Mouse (Mus musculus): ENCODE data around the gene Maip1. TPM values are rescaled to one million over a fixed set of nuclear protein-coding genes. Genes with fewer than 3 reads are reported as not detected.
A peak's percentile ranks its signal among the peaks of the same experiment; 100 is the strongest.

Maip1 gene
- polyA plus RNA-seq, 1 experiment from 2014 or later: 17.0 TPM

GRCm38 (mm10) chr1:57429786-57430483 lies 23.8 kb downstream of the Maip1 start:
- H3K4me1 ChIP-seq: no peaks in the 10 kb centered on the region
- no peak overlapping the region for H3K9ac ChIP-seq
- 10% methylated on average over 12 of the region's 12 CpGs for WGBS
- H3K27me3 ChIP-seq (replicated peaks): no peaks in the 10 kb centered on the region
- peak overlapping the region; percentile 37; the same call in 1 of the 2 replicates for H3K4me2 ChIP-seq
- H3K9me3 ChIP-seq: no peaks in the 10 kb centered on the region
- H3K36me3 ChIP-seq: no peaks in the 10 kb centered on the region
- H3K27ac ChIP-seq: no peak overlapping the region
- H3K4me3 ChIP-seq (replicated peaks): 0 out of 2 replicates have a peak overlapping the region, but pooled peaks have one; percentile 16
- ATAC-seq (ENCODE audit: insufficient read depth, low FRiP score, low read depth): no peak; the same call in 1 of the 2 replicates

- no peak for ATAC-seq (ENCODE audit: insufficient read depth, low FRiP score, low read depth)
- Histone ChIP-seq H3K9ac (no peak overlapping the region), H3K27ac (no peak overlapping the region), H3K4me3 (replicated peaks) (no peak overlapping the region), H3K36me3 (no peaks in the 10 kb centered on the region), H3K9me3 (no peaks in the 10 kb centered on the region), H3K27me3 (replicated peaks) (no peaks in the 10 kb centered on the region), H3K4me2 (no peak overlapping the region), H3K4me1 (peaks cover 8% of the 10 kb centered on the region; the same call in 1 of the 2 replicates)
- WGBS: 85% methylated on average over 7 of the region's 7 CpGs
These were observed 27.0 kb downstream of the Maip1 start for GRCm38 (mm10) chr1:57433141-57433540.

GRCm38 (mm10) chr1:57436408-57436807 lies 30.3 kb downstream of the Maip1 start:
- WGBS: 24% methylated on average over 9 of the region's 9 CpGs
- H3K9ac ChIP-seq: no peak overlapping the region
- no peak for ATAC-seq (ENCODE audit: insufficient read depth, low FRiP score, low read depth)

GRCm38 (mm10) chr1:57436954-57437353 lies 30.8 kb downstream of the Maip1 start:
- H3K27ac ChIP-seq: peak overlapping the region; percentile 78
- no peaks in the 10 kb centered on the region for H3K36me3 ChIP-seq
- no peaks in the 10 kb centered on the region for H3K27me3 ChIP-seq (replicated peaks)
- 12% methylated on average over 9 of the region's 9 CpGs for whole genome bisulfite sequencing
- peaks cover 8% of the 10 kb centered on the region; the same call in 1 of the 2 replicates for H3K4me1 ChIP-seq
- H3K9me3 ChIP-seq: no peaks in the 10 kb centered on the region
- peak overlapping the region; percentile 46 for H3K4me2 ChIP-seq
- H3K4me3 ChIP-seq (replicated peaks): peak overlapping the region; percentile 13; the same call in 1 of the 2 replicates
- no peak overlapping the region for H3K9ac ChIP-seq
- no peak for ATAC-seq (ENCODE audit: insufficient read depth, low FRiP score, low read depth)

More at GRCm38 (mm10) chr1:57436408-57436807, 30.3 kb downstream of the Maip1 start:
- Histone ChIP-seq H3K27ac (peak overlapping the region; percentile 78), H3K36me3 (no peaks in the 10 kb centered on the region), H3K4me2 (peak overlapping the region; percentile 46), H3K4me1 (peaks cover 8% of the 10 kb centered on the region; the same call in 1 of the 2 replicates), H3K4me3 (replicated peaks) (peak overlapping the region; percentile 13; the same call in 1 of the 2 replicates), H3K27me3 (replicated peaks) (no peaks in the 10 kb centered on the region), H3K9me3 (no peaks in the 10 kb centered on the region)

GRCm38 (mm10) chr1:57439026-57439425 lies 32.9 kb downstream of the Maip1 start:
- Histone ChIP-seq H3K27ac (no peak overlapping the region), H3K27me3 (replicated peaks) (no peaks in the 10 kb centered on the region), H3K9me3 (no peaks in the 10 kb centered on the region), H3K4me2 (no peak overlapping the region), H3K9ac (no peak overlapping the region), H3K4me3 (replicated peaks) (no peak overlapping the region), H3K36me3 (no peaks in the 10 kb centered on the region), H3K4me1 (peaks cover 8% of the 10 kb centered on the region; the same call in 1 of the 2 replicates)
- ATAC-seq (ENCODE audit: insufficient read depth, low FRiP score, low read depth): no peak
- 74% methylated on average over 6 of the region's 6 CpGs for WGBS

- 41% methylated on average over 4 of the region's 4 CpGs for WGBS
- H3K9ac ChIP-seq: no peak overlapping the region
- peaks cover 7% of the 10 kb centered on the region; the same call in 1 of the 2 replicates for H3K4me1 ChIP-seq
- no peaks in the 10 kb centered on the region for H3K36me3 ChIP-seq
- no peak for ATAC-seq (ENCODE audit: insufficient read depth, low FRiP score, low read depth)
- H3K4me3 ChIP-seq (replicated peaks): no peak overlapping the region
- no peak overlapping the region for H3K4me2 ChIP-seq
- no peaks in the 10 kb centered on the region for H3K9me3 ChIP-seq
- no peaks in the 10 kb centered on the region for H3K27me3 ChIP-seq (replicated peaks)
- H3K27ac ChIP-seq: no peak overlapping the region
These were observed 34.6 kb downstream of the Maip1 start for GRCm38 (mm10) chr1:57440771-57441170.

- Histone ChIP-seq H3K4me1 (no peaks in the 10 kb centered on the region), H3K27me3 (replicated peaks) (no peaks in the 10 kb centered on the region), H3K4me2 (no peak overlapping the region), H3K36me3 (no peaks in the 10 kb centered on the region), H3K9ac (no peak overlapping the region), H3K4me3 (replicated peaks) (no peak overlapping the region), H3K27ac (no peak overlapping the region), H3K9me3 (no peaks in the 10 kb centered on the region)
- no peak for ATAC-seq (ENCODE audit: insufficient read depth, low FRiP score, low read depth)
- 66% methylated on average over 10 of the region's 10 CpGs for WGBS
These were observed 39.6 kb downstream of the Maip1 start for GRCm38 (mm10) chr1:57445679-57446078.

- WGBS: 86% methylated on average over 1 of the region's 1 CpGs
- Histone ChIP-seq H3K27ac (no peak overlapping the region), H3K4me2 (no peak overlapping the region)
These were observed 44.1 kb downstream of the Maip1 start for GRCm38 (mm10) chr1:57450241-57450640.

GRCm38 (mm10) chr1:57460305-57460940 lies 54.3 kb downstream of the Maip1 start:
- H3K4me1 ChIP-seq: no peaks in the 10 kb centered on the region
- 63% methylated on average over 6 of the region's 6 CpGs for WGBS
- no peaks in the 10 kb centered on the region for H3K36me3 ChIP-seq
- ATAC-seq (ENCODE audit: insufficient read depth, low FRiP score, low read depth): no peak; the same call in 1 of the 2 replicates
- no peak overlapping the region for H3K4me2 ChIP-seq
- H3K27me3 ChIP-seq (replicated peaks): no peaks in the 10 kb centered on the region
- no peaks in the 10 kb centered on the region for H3K9me3 ChIP-seq
- no peak overlapping the region for H3K4me3 ChIP-seq (replicated peaks)
- H3K27ac ChIP-seq: no peak overlapping the region
- H3K9ac ChIP-seq: no peak overlapping the region

More at GRCm38 (mm10) chr1:57450241-57450640, 44.1 kb downstream of the Maip1 start:
- Histone ChIP-seq H3K27me3 (replicated peaks) (no peaks in the 10 kb centered on the region), H3K9me3 (no peaks in the 10 kb centered on the region), H3K9ac (no peak overlapping the region), H3K4me3 (replicated peaks) (no peak overlapping the region), H3K36me3 (no peaks in the 10 kb centered on the region), H3K4me1 (no peaks in the 10 kb centered on the region)
- ATAC-seq (ENCODE audit: insufficient read depth, low FRiP score, low read depth): no peak

Other genes with a start within 250 kb of the Maip1 start
- gene 1700066M21Rik, start 28.7 kb upstream of the Maip1 start, polyA plus RNA-seq (2015; fragmentation: Nextera tagmentation; extraction: Ambion mirVana): 13.3 and 13.4 TPM in 2 replicates
- 26.0 and 28.7 TPM in 2 replicates for gene Tyw5, start 773 bp downstream of the Maip1 start, polyA plus RNA-seq (2015; fragmentation: Nextera tagmentation; extraction: Ambion mirVana)

Data from stomach, embryonic 15.5 days (tissue).